Mouse (Mus musculus) C2C12 (cell line): ENCODE data around the gene Zfp609. TPM values are rescaled to one million over a fixed set of nuclear protein-coding genes. Genes with fewer than 3 reads are reported as not detected.

Experiments used
- H3K27me3 ChIP-seq: one replicate; pipeline ENCODE4 v1.6.1; 2011; ENCODE audit not compliant: control insufficient read depth, insufficient read depth, insufficient read length
- H3K36me3 ChIP-seq: one replicate; pipeline ENCODE4 v1.6.1; 2011; ENCODE audit not compliant: control insufficient read depth, insufficient read depth
- H3K4me3 ChIP-seq: one replicate; pipeline ENCODE4 v1.5.1; 2011; ENCODE audit warnings: mild to moderate bottlenecking, control low read depth; ENCODE audit not compliant: poor library complexity, insufficient read depth, severe bottlenecking
- H3K79me2 ChIP-seq: one replicate; pipeline ENCODE4 v1.6.1; 2011; ENCODE audit not compliant: control insufficient read depth, insufficient read depth
- H3K79me3 ChIP-seq: one replicate; pipeline ENCODE4 v1.6.1; 2011; ENCODE audit warnings: low read depth, control low read depth
- H3ac ChIP-seq: one replicate; pipeline ENCODE3; 2011; ENCODE audit warnings: low read depth; ENCODE audit not compliant: control insufficient read depth, insufficient read length
- CEBPB ChIP-seq: IDR thresholded peaks from one replicate; pipeline ENCODE4 v1.6.1; 2011; ENCODE audit warnings: low read depth, mild to moderate bottlenecking, control low read depth, moderate library complexity
- CTCF ChIP-seq: IDR thresholded peaks from one replicate; pipeline ENCODE4 v1.5.1; 2011; ENCODE audit not compliant: control insufficient read depth, insufficient read depth, insufficient read length
- FOSL1 ChIP-seq: IDR thresholded peaks from one replicate; pipeline ENCODE4 v1.8.0; 2011; ENCODE audit warnings: mild to moderate bottlenecking, low read length; ENCODE audit not compliant: poor library complexity, insufficient read depth, severe bottlenecking
- MAX ChIP-seq: IDR thresholded peaks from one replicate; pipeline ENCODE4 v1.6.1; 2011; ENCODE audit warnings: mild to moderate bottlenecking, control low read depth
- MYOD1 ChIP-seq: IDR thresholded peaks from one replicate; pipeline ENCODE4 v1.6.1; 2011; ENCODE audit warnings: low read depth; ENCODE audit not compliant: control insufficient read depth, insufficient read length
- MYOG ChIP-seq: IDR thresholded peaks from one replicate; pipeline ENCODE4 v1.6.1; 2011; ENCODE audit not compliant: control insufficient read depth, insufficient read length; ENCODE audit errors: extremely low read depth
- USF1 ChIP-seq: IDR thresholded peaks from one replicate; pipeline ENCODE4 v1.6.1; 2011; ENCODE audit warnings: low read depth, mild to moderate bottlenecking, control low read depth, moderate library complexity
- polyA plus RNA-seq: library from polyadenylated mRNA; unstranded; fragments of >200 nt; fragmentation: generic; extraction: Trizol; gene quantifications from one replicate; pipeline ENCODE4 v1.2.1, GENCODE M21; 2012; ENCODE audit warnings: missing spikeins

The Zfp609 gene
- polyA plus RNA-seq, 1 experiment: 8.4 TPM

DNA sequence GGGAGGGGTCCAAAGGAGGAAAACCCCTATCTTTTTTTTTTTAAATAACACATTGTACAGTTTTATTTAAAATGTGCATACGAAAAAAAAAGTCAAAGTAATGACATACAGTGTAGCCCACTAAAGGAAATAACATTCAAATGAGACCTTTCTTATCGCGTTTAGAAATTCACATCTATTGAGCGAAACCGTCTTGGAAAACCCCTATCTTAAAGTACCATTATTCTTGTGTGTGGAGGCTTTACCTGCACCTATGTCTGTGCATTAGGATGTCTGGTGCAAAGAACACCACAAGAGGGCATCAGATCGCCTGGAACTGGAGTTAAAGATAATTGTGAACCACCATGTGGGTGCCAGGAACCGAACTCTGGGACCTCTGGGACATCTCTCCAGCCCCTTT, 53.6 kb downstream of the Zfp609 start:
- TF ChIP-seq USF1: no peak
- TF ChIP-seq MAX: no peak
- TF ChIP-seq FOSL1: no peak
- no peak for TF ChIP-seq CTCF
- TF ChIP-seq MYOG: no peak
- no peak for TF ChIP-seq MYOD1
- Histone ChIP-seq H3K27me3 (no peaks in the 10 kb centered on the region), H3ac (no peak overlapping the region), H3K4me3 (no peak overlapping the region), H3K79me2 (peaks cover 75% of the 10 kb centered on the region), H3K36me3 (no peaks in the 10 kb centered on the region), H3K79me3 (peaks cover 32% of the 10 kb centered on the region)

DNA sequence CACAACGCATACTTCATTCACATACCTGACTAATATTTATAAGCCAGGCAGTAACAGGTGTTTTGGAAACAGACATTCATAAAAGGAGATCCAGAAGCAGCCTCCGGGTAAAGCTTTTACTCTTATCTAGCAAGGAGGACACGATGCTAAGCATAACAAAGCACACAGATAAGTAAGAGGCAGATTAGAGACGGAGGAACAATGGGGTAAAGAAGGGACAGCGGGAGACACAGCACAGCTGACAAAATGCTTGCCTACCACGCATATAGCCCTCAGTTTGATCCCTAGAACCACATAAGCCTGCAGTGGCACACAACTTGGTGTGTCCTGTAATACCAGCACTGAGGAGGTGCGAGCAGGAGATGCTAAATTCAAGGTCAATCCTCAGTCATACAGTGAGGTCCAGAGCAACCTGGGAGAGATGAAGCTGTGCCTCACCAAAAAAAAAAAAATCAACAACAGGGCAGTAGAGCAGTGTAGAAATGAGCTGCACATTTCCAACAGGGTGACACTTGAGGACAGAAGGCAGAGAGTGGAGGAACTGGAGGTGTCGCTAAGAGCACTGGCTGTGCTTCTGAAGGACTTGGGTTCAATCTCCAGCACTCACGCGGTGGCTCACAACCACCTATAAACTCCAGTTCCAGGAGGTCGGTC, 56.2 kb downstream of the Zfp609 start:
- peaks cover 32% of the 10 kb centered on the region for H3K79me3 ChIP-seq
- no peaks in the 10 kb centered on the region for H3K27me3 ChIP-seq
- H3ac ChIP-seq: no peak overlapping the region
- no peaks in the 10 kb centered on the region for H3K36me3 ChIP-seq
- H3K79me2 ChIP-seq: peaks cover 86% of the 10 kb centered on the region
- no peak for TF ChIP-seq USF1
- TF ChIP-seq FOSL1: no peak
- no peak for TF ChIP-seq CTCF
- TF ChIP-seq MYOG: no peak
- TF ChIP-seq CEBPB: no peak
- no peak overlapping the region for H3K4me3 ChIP-seq

DNA sequence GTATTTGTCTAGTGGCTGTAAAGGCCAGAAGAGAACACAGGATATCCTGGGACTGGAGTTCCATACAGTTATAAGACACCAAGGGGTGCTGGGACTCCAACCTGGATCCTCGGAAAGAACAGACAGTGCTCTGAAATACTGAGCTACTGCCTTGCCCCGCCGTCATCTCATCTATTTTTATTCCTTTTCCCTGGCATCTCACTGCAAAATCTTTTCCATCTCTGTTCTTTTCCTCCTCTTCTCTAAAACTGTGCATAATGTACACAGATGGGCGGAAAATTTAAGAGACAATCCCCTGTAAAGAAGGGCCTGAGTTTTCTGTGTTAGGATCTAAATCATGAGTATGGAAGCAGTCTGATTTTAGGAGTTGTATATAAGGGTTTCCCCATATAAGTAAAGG, 64.6 kb downstream of the Zfp609 start:
- TF ChIP-seq FOSL1: no peak
- TF ChIP-seq CEBPB: no peak
- no peak for TF ChIP-seq USF1
- TF ChIP-seq MYOD1: no peak
- TF ChIP-seq CTCF: no peak
- no peak for TF ChIP-seq MYOG
- no peak for TF ChIP-seq MAX
- Histone ChIP-seq H3K36me3 (no peaks in the 10 kb centered on the region), H3K4me3 (no peak overlapping the region), H3ac (no peak overlapping the region), H3K79me2 (peaks cover 44% of the 10 kb centered on the region), H3K27me3 (no peaks in the 10 kb centered on the region), H3K79me3 (peaks cover 16% of the 10 kb centered on the region)

DNA sequence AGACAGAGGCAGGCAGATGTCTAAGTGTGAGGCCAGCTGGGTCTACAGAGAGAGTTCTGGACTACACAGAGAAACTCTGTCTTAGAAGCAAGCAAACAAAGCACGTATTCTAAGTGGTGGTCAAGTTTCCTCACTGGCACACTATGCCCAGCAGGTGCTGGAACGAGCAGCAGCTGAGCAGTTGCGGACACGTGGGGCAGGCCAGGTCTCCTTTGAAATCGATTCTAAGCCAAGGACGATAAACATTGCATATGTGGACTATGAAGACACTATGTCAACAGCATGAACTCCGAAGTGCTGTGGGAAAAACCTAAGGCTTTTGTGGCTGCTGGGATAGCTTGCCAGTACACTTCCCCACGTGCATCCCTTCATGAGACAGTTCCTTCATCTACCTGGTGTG, 67.4 kb downstream of the Zfp609 start:
- no peaks in the 10 kb centered on the region for H3K27me3 ChIP-seq
- peaks cover 27% of the 10 kb centered on the region for H3K79me2 ChIP-seq
- H3K79me3 ChIP-seq: peaks cover 9% of the 10 kb centered on the region
- TF ChIP-seq MYOD1 (no peak), FOSL1 (no peak), MAX (no peak), MYOG (no peak), CTCF (no peak), CEBPB (no peak), USF1 (no peak)
- no peaks in the 10 kb centered on the region for H3K36me3 ChIP-seq
- no peak overlapping the region for H3ac ChIP-seq
- no peak overlapping the region for H3K4me3 ChIP-seq

DNA sequence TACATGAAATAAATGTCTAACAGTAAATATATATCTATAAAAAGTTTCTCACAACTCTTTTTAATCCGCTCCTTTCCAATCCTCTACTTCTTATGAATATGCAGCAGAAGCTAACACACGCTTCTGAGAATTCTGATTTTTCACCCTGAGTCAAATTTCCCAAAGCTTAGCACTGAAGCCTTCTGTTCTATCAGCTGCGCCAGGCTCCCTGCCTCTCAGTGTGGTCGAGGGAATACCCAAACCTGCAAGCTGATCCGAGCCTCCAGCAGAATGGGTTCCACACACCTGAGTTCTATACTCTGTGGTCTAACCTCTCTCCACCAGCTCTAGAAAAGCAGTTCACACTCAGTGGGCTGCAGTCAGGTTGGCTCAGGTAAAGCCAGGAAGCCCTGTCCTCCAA, 68.1 kb downstream of the Zfp609 start:
- Histone ChIP-seq H3K79me2 (peaks cover 24% of the 10 kb centered on the region), H3K36me3 (no peaks in the 10 kb centered on the region), H3K4me3 (no peak overlapping the region), H3ac (no peak overlapping the region), H3K79me3 (peaks cover 11% of the 10 kb centered on the region), H3K27me3 (no peaks in the 10 kb centered on the region)
- TF ChIP-seq FOSL1: no peak

DNA sequence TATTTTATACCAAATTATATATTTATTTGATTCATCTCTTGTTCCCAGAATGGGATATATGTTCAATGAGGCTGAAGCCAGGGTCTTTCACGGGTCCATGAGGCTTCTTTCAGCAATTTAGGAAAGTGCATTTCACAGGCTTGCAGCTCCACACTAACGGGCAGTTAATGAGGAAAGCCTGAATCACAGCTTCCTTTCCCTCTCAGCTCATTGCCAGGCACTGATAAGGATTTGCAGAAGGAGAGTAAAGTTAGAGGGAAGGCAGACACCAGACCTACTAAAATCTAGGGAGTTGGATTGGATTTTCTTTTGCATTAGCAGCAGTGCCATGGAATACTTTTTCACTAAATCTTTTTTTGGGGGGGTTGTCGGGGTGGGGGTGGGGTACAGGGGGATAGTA, 69.5 kb downstream of the Zfp609 start:
- peaks cover 9% of the 10 kb centered on the region for H3K79me3 ChIP-seq
- no peaks in the 10 kb centered on the region for H3K36me3 ChIP-seq
- no peak overlapping the region for H3ac ChIP-seq
- no peaks in the 10 kb centered on the region for H3K27me3 ChIP-seq
- peaks cover 32% of the 10 kb centered on the region for H3K79me2 ChIP-seq
- TF ChIP-seq FOSL1 (no peak), CEBPB (no peak), USF1 (no peak), CTCF (no peak), MAX (no peak), MYOG (no peak), MYOD1 (no peak)
- H3K4me3 ChIP-seq: no peak overlapping the region
